8 mouse cellular contexts compared by ENCODE assay signal in the genomic region with DNA sequence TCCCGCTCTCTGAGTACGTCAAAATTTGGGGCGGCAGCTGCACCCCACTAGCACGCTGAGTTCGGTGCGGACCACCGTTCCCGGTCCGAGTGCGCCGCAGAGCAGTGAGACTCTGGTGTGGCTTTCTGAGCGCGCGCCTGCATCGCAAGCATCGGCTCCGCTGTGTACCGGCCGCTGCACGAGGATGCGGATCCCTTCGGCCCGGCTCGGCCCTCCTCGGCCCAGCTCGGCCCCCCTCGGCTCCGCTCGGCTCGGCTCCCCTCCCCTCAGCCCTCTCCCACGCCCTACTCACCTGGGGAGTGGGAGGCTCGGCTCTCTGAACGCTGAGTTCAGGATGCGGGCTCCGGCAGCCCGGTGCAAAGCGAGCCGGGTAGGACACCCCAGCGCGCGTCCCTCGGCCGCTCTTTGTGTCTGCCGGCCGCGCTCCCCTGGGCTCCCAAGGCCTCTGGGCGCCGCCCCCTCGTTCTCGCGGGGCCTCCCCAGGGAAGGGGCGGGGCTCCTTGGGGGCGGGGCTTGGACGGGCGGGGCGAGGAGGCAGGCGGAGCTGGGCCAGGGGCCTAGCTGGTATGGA. TPM values are rescaled to one million over a fixed set of nuclear protein-coding genes. Genes with fewer than 3 reads are reported as not detected.
DNase-seq lines count a peak whose midpoint lies in the region; ATAC-seq and TF ChIP-seq lines count a peak whose summit lies in the region.

No protein-coding gene starts in this region.

- peaks cover 35% of the 10 kb centered on the region for H3K4me1 ChIP-seq in E14TG2a.4 (replicated peaks; ENCODE audit: low read depth, low read length)
- peaks cover 5% of the 10 kb centered on the region for H3K4me1 ChIP-seq in brown adipose tissue, adult 24 weeks (ENCODE audit: control insufficient read depth, insufficient read depth, insufficient read length, low read length)
- H3K4me1 ChIP-seq in erythroblast, embryonic 14.5 days (ENCODE audit: control insufficient read depth) = peaks cover 96% of the 10 kb centered on the region
- H3K4me1 ChIP-seq in heart, embryonic 16.5 days (ENCODE audit: control insufficient read depth, insufficient read depth, low read length) = no peaks in the 10 kb centered on the region
- peaks cover 76% of the 10 kb centered on the region for H3K4me1 ChIP-seq in liver, embryonic 15.5 days (replicated peaks)
- peaks cover 8% of the 10 kb centered on the region; the same call in 1 of the 2 replicates for H3K4me1 ChIP-seq in neural tube, embryonic 14.5 days (ENCODE audit: control insufficient read depth, insufficient read depth, low read length)

- no peaks in the 10 kb centered on the region for H3K36me3 ChIP-seq in E14TG2a.4 (ENCODE audit: insufficient read depth, low read length)
- H3K36me3 ChIP-seq in erythroblast, embryonic 14.5 days (ENCODE audit: control insufficient read depth) = peaks cover 8% of the 10 kb centered on the region
- no peaks in the 10 kb centered on the region for H3K36me3 ChIP-seq in heart, embryonic 16.5 days (ENCODE audit: control insufficient read depth, insufficient read depth)
- no peaks in the 10 kb centered on the region for H3K36me3 ChIP-seq in liver, embryonic 15.5 days (replicated peaks)
- no peaks in the 10 kb centered on the region for H3K36me3 ChIP-seq in neural tube, embryonic 14.5 days (ENCODE audit: control insufficient read depth, insufficient read depth, low read length)

- H3K9me3 ChIP-seq in E14TG2a.4 (ENCODE audit: low read length) = no peaks in the 10 kb centered on the region
- no peaks in the 10 kb centered on the region for H3K9me3 ChIP-seq in erythroblast, embryonic 14.5 days (ENCODE audit: control insufficient read depth, low read length)
- no peaks in the 10 kb centered on the region for H3K9me3 ChIP-seq in heart, embryonic 16.5 days (replicated peaks; ENCODE audit: control insufficient read depth, low read length)
- no peaks in the 10 kb centered on the region for H3K9me3 ChIP-seq in liver, embryonic 15.5 days (replicated peaks)
- no peaks in the 10 kb centered on the region for H3K9me3 ChIP-seq in neural tube, embryonic 14.5 days (ENCODE audit: control insufficient read depth, low read length)

- no peak overlapping the region for H3K27ac ChIP-seq in brown adipose tissue, adult 24 weeks (replicated peaks; ENCODE audit: low read depth, low read length)
- H3K27ac ChIP-seq in heart, embryonic 16.5 days (ENCODE audit: low read length) = peak overlapping the region; percentile 16; the same call in 1 of the 2 replicates
- peak overlapping the region; percentile 92 for H3K27ac ChIP-seq in liver, embryonic 15.5 days (replicated peaks)
- peak overlapping the region; percentile 52 for H3K27ac ChIP-seq in neural tube, embryonic 14.5 days (ENCODE audit: low read depth, low read length)

- H3K4me2 ChIP-seq in heart, embryonic 16.5 days (ENCODE audit: low read depth, low read length) = peak overlapping the region; percentile 99
- H3K4me2 ChIP-seq in liver, embryonic 15.5 days = peak overlapping the region; percentile 85
- H3K4me2 ChIP-seq in neural tube, embryonic 14.5 days (ENCODE audit: low read depth, low read length) = peak overlapping the region; percentile 87

- WGBS in heart, embryonic 16.5 days = under 1% methylated on average over 57 of the region's 57 CpGs
- under 1% methylated on average over 57 of the region's 57 CpGs for WGBS in liver, embryonic 15.5 days (ENCODE audit: insufficient replicate concordance)
- WGBS in neural tube, embryonic 14.5 days = under 1% methylated on average over 52 of the region's 57 CpGs

- TF ChIP-seq CTCF in E14TG2a.4 (conservative IDR thresholded peaks at IDR 0.05; ENCODE audit: low read length) = no peak

- H3K4me3 ChIP-seq in E14TG2a.4 (replicated peaks; ENCODE audit: low read length) = peak overlapping the region; percentile 89
- peak overlapping the region; percentile 74 for H3K4me3 ChIP-seq in brown adipose tissue, adult 24 weeks (ENCODE audit: insufficient read depth, low read depth, low read length)
- H3K4me3 ChIP-seq in erythroblast, embryonic 14.5 days (replicated peaks) = peak overlapping the region; percentile 65
- peak overlapping the region; percentile 77 for H3K4me3 ChIP-seq in heart, embryonic 16.5 days (ENCODE audit: low read length)
- peak overlapping the region; percentile 92 for H3K4me3 ChIP-seq in liver, embryonic 15.5 days (replicated peaks)
- H3K4me3 ChIP-seq in neural tube, embryonic 14.5 days (ENCODE audit: low read depth, low read length) = peak overlapping the region; percentile 70

- H3K27me3 ChIP-seq in E14TG2a.4 (ENCODE audit: insufficient read depth, low read length) = peaks cover 31% of the 10 kb centered on the region
- no peaks in the 10 kb centered on the region; the same call in 1 of the 2 replicates for H3K27me3 ChIP-seq in erythroblast, embryonic 14.5 days (ENCODE audit: control insufficient read depth)
- 0 out of 2 replicates have a peak, but pooled peaks cover 6% of the 10 kb centered on the region for H3K27me3 ChIP-seq in heart, embryonic 16.5 days (ENCODE audit: control insufficient read depth, insufficient read depth, low read length)
- H3K27me3 ChIP-seq in liver, embryonic 15.5 days = no peaks in the 10 kb centered on the region
- no peaks in the 10 kb centered on the region for H3K27me3 ChIP-seq in neural tube, embryonic 14.5 days (ENCODE audit: control insufficient read depth, insufficient read depth, low read length)

- peak; percentile 70 to 85 for DNase-seq in kidney, postnatal 25 days
- peak; percentile 85 for DNase-seq in testis, postnatal 14 days (ENCODE audit: low spot score)

- peak overlapping the region; percentile 80 for H3K9ac ChIP-seq in heart, embryonic 16.5 days (ENCODE audit: low read length)
- H3K9ac ChIP-seq in liver, embryonic 15.5 days = peak overlapping the region; percentile 93
- H3K9ac ChIP-seq in neural tube, embryonic 14.5 days (replicated peaks; ENCODE audit: low read depth, low read length) = peak overlapping the region; percentile 91

- peak; percentile 91 for ATAC-seq in heart, embryonic 16.5 days (replicated peaks; ENCODE audit: extremely low read depth, insufficient read depth, low FRiP score)
- peak; percentile 84 for ATAC-seq in liver, embryonic 15.5 days (ENCODE audit: insufficient read depth)
- ATAC-seq in neural tube, embryonic 14.5 days (ENCODE audit: low read depth) = peak; percentile 98

RNA-seq across cellular contexts. Expression of a gene that starts 30.2 kb away (rescaled TPM):
- polyA plus RNA-seq in brown adipose tissue, adult 24 weeks (2012; ENCODE audit: insufficient read depth, insufficient read length, missing spikeins) = 5.0 and 6.6 TPM in 2 replicates
- polyA plus RNA-seq in erythroblast, embryonic 14.5 days (2012) = 2.4 and 3.2 TPM in 2 replicates
- 3.2 TPM in 2 replicates for polyA plus RNA-seq in heart, embryonic 16.5 days (2015; fragmentation: Nextera tagmentation; extraction: Ambion mirVana)
- 12.4 and 14.0 TPM in 2 replicates for polyA plus RNA-seq in liver, embryonic 15.5 days (2015; fragmentation: Nextera tagmentation; extraction: Ambion mirVana)
- polyA plus RNA-seq in neural tube, embryonic 14.5 days (2014; fragmentation: Nextera tagmentation; extraction: Ambion mirVana) = 4.7 and 5.0 TPM in 2 replicates

RNA-seq across cellular contexts. Expression of a gene that starts 30.2 kb away (rescaled TPM):
- polyA plus RNA-seq in brown adipose tissue, adult 24 weeks (2012; ENCODE audit: insufficient read depth, insufficient read length, missing spikeins) = 2.1 and 7.1 TPM in 2 replicates
- 2.4 and 4.6 TPM in 2 replicates for polyA plus RNA-seq in erythroblast, embryonic 14.5 days (2012)
- 17.8 and 22.0 TPM in 2 replicates for polyA plus RNA-seq in heart, embryonic 16.5 days (2015; fragmentation: Nextera tagmentation; extraction: Ambion mirVana)
- 60.8 and 65.2 TPM in 2 replicates for polyA plus RNA-seq in liver, embryonic 15.5 days (2015; fragmentation: Nextera tagmentation; extraction: Ambion mirVana)
- polyA plus RNA-seq in neural tube, embryonic 14.5 days (2014; fragmentation: Nextera tagmentation; extraction: Ambion mirVana) = 31.7 and 35.5 TPM in 2 replicates
